Mouse (Mus musculus) embryonic facial prominence, embryonic 13.5 days (tissue): ENCODE measurements around the gene Usp39. TPM values are rescaled to one million over a fixed set of nuclear protein-coding genes. Genes with fewer than 3 reads are reported as not detected.

ENCODE experiments used
- ATAC-seq: fragments of 200-750 bp; cut with Nextera tagmentation; 2 replicates; pipeline ENCODE4 v1.8.0; 2017; ENCODE audit warnings: low read depth; ENCODE audit not compliant: insufficient number of reproducible peaks, insufficient read depth, low FRiP score, low TSS enrichment
- H3K27ac ChIP-seq: fragments of 300-500 bp; sonication (generic); 2 replicates; pipeline ENCODE4 v1.5.1; 2015; ENCODE audit warnings: moderate library complexity, mild to moderate bottlenecking, inconsistent platforms
- H3K27me3 ChIP-seq: fragments of 300-500 bp; sonication (generic); 2 replicates; pipeline ENCODE4 v1.6.1; 2015; ENCODE audit warnings: mild to moderate bottlenecking, inconsistent platforms
- H3K36me3 ChIP-seq: fragments of 300-500 bp; sonication (generic); 2 replicates; pipeline ENCODE4 v1.6.1; 2015; ENCODE audit warnings: mild to moderate bottlenecking, inconsistent platforms
- H3K4me1 ChIP-seq: fragments of 300-500 bp; sonication (generic); 2 replicates; pipeline ENCODE4 v1.6.1; 2015; ENCODE audit warnings: inconsistent platforms
- H3K4me2 ChIP-seq: fragments of 300-500 bp; sonication (generic); 2 replicates; pipeline ENCODE4 v1.6.1; 2015; ENCODE audit warnings: moderate library complexity, mild to moderate bottlenecking, inconsistent platforms
- H3K4me3 ChIP-seq: fragments of 300-500 bp; sonication (generic); 2 replicates; pipeline ENCODE4 v1.5.1; 2015; ENCODE audit warnings: mild to moderate bottlenecking, inconsistent platforms
- H3K9ac ChIP-seq: fragments of 300-500 bp; sonication (generic); 2 replicates; pipeline ENCODE4 v1.6.1; 2015; ENCODE audit warnings: mild to moderate bottlenecking, inconsistent platforms
- H3K9me3 ChIP-seq: fragments of 300-500 bp; sonication (generic); 2 replicates; pipeline ENCODE4 v1.6.1; 2016; ENCODE audit warnings: inconsistent platforms
- WGBS: fragments of 180-500 bp; shearing (Covaris S2); methylation state at CpG from one replicate; pipeline ENCODE4 v1.1.7; 2015; ENCODE audit warnings: mixed read lengths; 5-methylcytosine and 5-hydroxymethylcytosine counted together
- polyA plus RNA-seq: library from polyadenylated mRNA; unstranded; fragments of >200 nt; fragmentation: Nextera tagmentation; extraction: Ambion mirVana; gene quantifications from 2 replicates; pipeline ENCODE4 v1.2.1, GENCODE M21; 2015

Gene Usp39
- polyA plus RNA-seq, 1 experiment from 2014 or later = 54.1 TPM

- Histone ChIP-seq H3K4me2 (no peak overlapping the region), H3K27ac (no peak overlapping the region), H3K9ac (no peak overlapping the region), H3K4me1 (no peaks in the 10 kb centered on the region), H3K27me3 (no peaks in the 10 kb centered on the region), H3K36me3 (no peaks in the 10 kb centered on the region), H3K9me3 (peaks cover 5% of the 10 kb centered on the region; the same call in 1 of the 2 replicates), H3K4me3 (no peak overlapping the region)
- no peak for ATAC-seq
- WGBS = 76% methylated on average over 7 of the region's 7 CpGs
These were observed 65.5 kb downstream of the Usp39 start for GRCm38 (mm10) chr6:72279505-72279904.

DNA sequence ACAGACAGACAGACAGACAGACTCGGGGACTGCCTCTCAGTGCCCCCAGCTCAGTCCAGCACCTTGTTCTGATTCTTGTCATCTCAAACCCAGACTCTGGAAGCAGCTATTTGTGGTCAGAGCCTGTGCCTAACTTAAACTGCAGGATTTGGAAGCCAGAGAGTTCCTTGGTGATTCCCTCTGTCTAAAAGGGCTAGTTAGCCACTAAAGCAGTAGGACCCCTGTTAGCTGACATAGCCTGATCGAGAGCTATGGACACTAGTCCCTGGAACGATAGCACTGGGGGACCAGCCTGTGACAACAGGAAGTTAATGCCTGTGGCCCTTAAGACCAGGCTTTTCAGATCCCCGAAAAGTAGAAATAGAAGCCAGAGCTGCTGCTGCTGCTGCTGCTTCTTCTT is 66.1 kb downstream of the Usp39 start:
- no peaks in the 10 kb centered on the region for H3K27me3 ChIP-seq
- no peak overlapping the region for H3K4me2 ChIP-seq
- H3K4me1 ChIP-seq = no peaks in the 10 kb centered on the region
- H3K36me3 ChIP-seq = no peaks in the 10 kb centered on the region
- H3K4me3 ChIP-seq = no peak overlapping the region
- ATAC-seq = no peak
- peaks cover 5% of the 10 kb centered on the region; the same call in 1 of the 2 replicates for H3K9me3 ChIP-seq
- H3K27ac ChIP-seq = no peak overlapping the region
- 63% methylated on average over 4 of the region's 4 CpGs for WGBS
- no peak overlapping the region for H3K9ac ChIP-seq

DNA sequence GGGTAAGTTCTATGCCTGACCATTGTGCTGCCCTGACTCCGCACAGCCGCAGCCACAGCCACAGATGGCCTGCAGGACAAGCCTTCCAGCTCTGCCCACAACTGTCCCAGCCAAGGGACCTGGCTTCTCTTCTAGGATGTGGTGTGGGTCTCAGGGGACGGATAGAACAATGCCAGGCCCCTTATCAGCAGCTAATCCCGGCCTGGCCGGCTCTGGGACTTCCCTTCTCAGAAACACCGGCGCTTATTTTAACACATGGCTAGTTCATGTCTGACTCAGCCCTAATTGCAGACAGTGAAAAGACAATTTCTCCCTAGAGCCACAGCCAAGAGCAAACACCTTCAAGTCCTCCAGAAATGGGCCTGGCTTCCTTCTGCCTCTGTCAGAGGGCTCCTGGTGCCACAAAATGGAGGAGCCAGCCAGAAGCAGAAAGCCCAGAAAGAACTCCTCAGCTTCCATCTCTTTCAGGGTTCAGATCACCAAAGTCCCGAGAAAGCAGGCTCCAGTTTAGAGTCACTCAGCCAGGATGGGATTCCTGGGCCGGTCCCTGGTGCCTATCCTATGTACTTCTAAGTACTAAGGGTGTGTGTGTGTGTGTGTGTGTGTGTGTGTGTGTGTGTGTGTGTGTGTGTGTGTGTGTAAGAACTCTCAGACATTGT is 67.3 kb downstream of the Usp39 start:
- H3K4me3 ChIP-seq = no peak overlapping the region
- ATAC-seq = no peak
- H3K9ac ChIP-seq = no peak overlapping the region
- WGBS = 77% methylated on average over 9 of the region's 9 CpGs
- peaks cover 5% of the 10 kb centered on the region; the same call in 1 of the 2 replicates for H3K9me3 ChIP-seq
- H3K27ac ChIP-seq = no peak overlapping the region
- H3K4me2 ChIP-seq = no peak overlapping the region
- H3K27me3 ChIP-seq = no peaks in the 10 kb centered on the region
- H3K36me3 ChIP-seq = no peaks in the 10 kb centered on the region
- H3K4me1 ChIP-seq = no peaks in the 10 kb centered on the region

- 78% methylated on average over 13 of the region's 13 CpGs for WGBS
- ATAC-seq = no peak
These were observed 68.0 kb downstream of the Usp39 start for GRCm38 (mm10) chr6:72276972-72277441.

GRCm38 (mm10) chr6:72276141-72276540 is 68.8 kb downstream of the Usp39 start:
- Histone ChIP-seq H3K4me1 (no peaks in the 10 kb centered on the region), H3K27me3 (no peaks in the 10 kb centered on the region), H3K36me3 (no peaks in the 10 kb centered on the region), H3K9ac (no peak overlapping the region), H3K9me3 (peaks cover 5% of the 10 kb centered on the region; the same call in 1 of the 2 replicates), H3K27ac (no peak overlapping the region), H3K4me2 (no peak overlapping the region), H3K4me3 (no peak overlapping the region)
- ATAC-seq = no peak
- WGBS = 90% methylated on average over 6 of the region's 6 CpGs

More at GRCm38 (mm10) chr6:72276972-72277441, 68.0 kb downstream of the Usp39 start:
- Histone ChIP-seq H3K9me3 (peaks cover 5% of the 10 kb centered on the region; the same call in 1 of the 2 replicates), H3K27me3 (no peaks in the 10 kb centered on the region), H3K4me2 (no peak overlapping the region), H3K9ac (no peak overlapping the region), H3K27ac (no peak overlapping the region; the same call in 1 of the 2 replicates), H3K4me1 (no peaks in the 10 kb centered on the region), H3K36me3 (no peaks in the 10 kb centered on the region), H3K4me3 (no peak overlapping the region)

GRCm38 (mm10) chr6:72275527-72275926 is 69.5 kb downstream of the Usp39 start:
- 71% methylated on average over 4 of the region's 4 CpGs for WGBS
- Histone ChIP-seq H3K9ac (no peak overlapping the region), H3K9me3 (peaks cover 5% of the 10 kb centered on the region; the same call in 1 of the 2 replicates), H3K27ac (no peak overlapping the region), H3K4me1 (no peaks in the 10 kb centered on the region), H3K36me3 (no peaks in the 10 kb centered on the region), H3K4me2 (no peak overlapping the region), H3K27me3 (no peaks in the 10 kb centered on the region), H3K4me3 (no peak overlapping the region)
- ATAC-seq = no peak

- no peak for ATAC-seq
- no peak overlapping the region for H3K27ac ChIP-seq
- H3K4me1 ChIP-seq = no peaks in the 10 kb centered on the region
- no peak overlapping the region for H3K4me3 ChIP-seq
- no peak overlapping the region for H3K9ac ChIP-seq
- H3K4me2 ChIP-seq = no peak overlapping the region
- WGBS = 72% methylated on average over 6 of the region's 6 CpGs
- H3K36me3 ChIP-seq = no peaks in the 10 kb centered on the region
- peaks cover 5% of the 10 kb centered on the region; the same call in 1 of the 2 replicates for H3K9me3 ChIP-seq
- H3K27me3 ChIP-seq = no peaks in the 10 kb centered on the region
These were observed 71.8 kb downstream of the Usp39 start for GRCm38 (mm10) chr6:72273153-72273552.

DNA sequence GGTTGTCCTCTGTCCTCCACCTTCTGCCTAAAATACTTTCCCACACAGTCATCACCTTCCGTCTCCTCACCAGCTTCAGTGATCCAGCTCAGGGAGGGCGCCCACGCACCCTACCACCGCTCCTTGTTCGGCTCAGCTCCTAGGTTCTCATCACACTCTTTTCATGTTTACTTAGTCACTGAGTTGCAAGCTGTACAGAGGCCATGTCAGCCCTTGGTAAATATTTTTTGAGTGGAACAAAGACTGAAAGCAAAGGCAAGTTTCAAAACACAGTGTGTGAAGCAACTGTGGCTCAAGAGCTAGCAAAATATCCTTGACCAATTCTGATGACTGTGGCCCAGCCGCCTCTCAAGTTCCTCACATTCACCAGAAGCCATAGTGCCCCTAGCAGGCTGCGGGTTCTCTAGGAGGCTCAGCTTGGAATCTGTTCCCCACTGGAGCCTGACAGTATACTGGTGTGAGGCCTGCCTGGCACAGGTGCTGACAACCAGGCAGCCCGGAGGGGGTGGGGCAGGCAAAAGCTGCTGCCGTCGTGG is 72.8 kb downstream of the Usp39 start:
- H3K4me2 ChIP-seq = no peak overlapping the region
- no peaks in the 10 kb centered on the region for H3K36me3 ChIP-seq

DNA sequence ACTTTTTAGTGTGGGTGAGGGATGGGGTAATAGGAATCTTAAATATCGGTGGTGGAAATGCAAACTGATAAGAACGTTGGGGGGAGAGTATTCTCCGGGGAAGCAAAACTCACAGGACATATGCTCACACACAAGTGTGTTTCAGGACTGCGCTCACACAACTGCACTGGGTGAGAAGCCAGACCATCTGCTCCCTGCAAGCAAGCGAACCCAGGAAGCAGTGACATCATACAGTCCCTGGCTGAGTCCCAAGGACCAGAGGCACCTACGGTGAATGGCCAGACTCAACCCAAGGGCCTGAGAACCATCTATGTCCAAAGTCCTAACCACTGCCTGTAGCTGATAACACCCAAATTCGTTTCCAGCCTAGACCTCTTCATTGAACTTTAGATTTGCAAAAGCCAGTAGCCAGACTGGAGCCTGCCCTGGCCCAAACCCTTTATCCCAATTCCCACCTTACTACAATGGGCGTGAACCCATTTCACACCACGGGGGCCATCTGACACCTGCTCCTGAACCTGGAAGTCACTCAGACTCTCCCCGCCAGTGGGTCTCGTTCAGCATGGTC is 73.9 kb downstream of the Usp39 start:
- H3K4me1 ChIP-seq = no peaks in the 10 kb centered on the region
- 83% methylated on average over 11 of the region's 11 CpGs for WGBS
- H3K4me3 ChIP-seq = no peak overlapping the region
- no peak overlapping the region for H3K4me2 ChIP-seq
- no peak for ATAC-seq
- peaks cover under 1% of the 10 kb centered on the region; the same call in 1 of the 2 replicates for H3K9me3 ChIP-seq
- no peaks in the 10 kb centered on the region for H3K36me3 ChIP-seq
- peaks cover 4% of the 10 kb centered on the region; the same call in 1 of the 2 replicates for H3K27me3 ChIP-seq
- H3K9ac ChIP-seq = no peak overlapping the region
- H3K27ac ChIP-seq = no peak overlapping the region

More for the DNA sequence above, 72.8 kb downstream of the Usp39 start:
- ATAC-seq = no peak
- no peak overlapping the region for H3K27ac ChIP-seq
- no peak overlapping the region for H3K9ac ChIP-seq
- no peaks in the 10 kb centered on the region for H3K27me3 ChIP-seq
- H3K4me3 ChIP-seq = no peak overlapping the region
- WGBS = 82% methylated on average over 10 of the region's 10 CpGs
- no peaks in the 10 kb centered on the region for H3K4me1 ChIP-seq
- H3K9me3 ChIP-seq = peaks cover 5% of the 10 kb centered on the region; the same call in 1 of the 2 replicates

GRCm38 (mm10) chr6:72270258-72270657 is 74.7 kb downstream of the Usp39 start:
- no peak overlapping the region for H3K4me3 ChIP-seq
- no peaks in the 10 kb centered on the region for H3K4me1 ChIP-seq
- no peak overlapping the region for H3K9ac ChIP-seq
- ATAC-seq = no peak
- no peaks in the 10 kb centered on the region for H3K36me3 ChIP-seq
- no peak overlapping the region for H3K4me2 ChIP-seq
- H3K27ac ChIP-seq = no peak overlapping the region
- H3K9me3 ChIP-seq = no peaks in the 10 kb centered on the region
- 86% methylated on average over 5 of the region's 5 CpGs for WGBS
- H3K27me3 ChIP-seq = peaks cover 11% of the 10 kb centered on the region; the same call in 1 of the 2 replicates
